Mouse (Mus musculus) heart, embryonic 16.5 days (tissue): ENCODE data around the gene Senp3. TPM values are rescaled to one million over a fixed set of nuclear protein-coding genes. Genes with fewer than 3 reads are reported as not detected.
"Not testable (repeated sequence)": the region's sequence is repeated elsewhere in the genome, so short reads cannot be mapped to it uniquely, and the experiment has no call there.

ENCODE experiments used
- ATAC-seq: fragments of 200-750 bp; cut with Nextera tagmentation; replicated peaks from 2 replicates; pipeline ENCODE4 v1.8.0; 2017; ENCODE audit warnings: moderate number of reproducible peaks; ENCODE audit not compliant: insufficient read depth, low FRiP score; ENCODE audit errors: extremely low read depth
- H3K27ac ChIP-seq: fragments of 300-500 bp; sonication (generic); 2 replicates; pipeline ENCODE4 v1.5.1; 2014; ENCODE audit warnings: mild to moderate bottlenecking, low read length, control low read depth, moderate library complexity
- H3K27me3 ChIP-seq: fragments of 300-500 bp; sonication (generic); 2 replicates; pipeline ENCODE4 v1.6.1; 2014; ENCODE audit warnings: low read length, mixed read lengths; ENCODE audit not compliant: control insufficient read depth, insufficient read depth
- H3K36me3 ChIP-seq: fragments of 300-500 bp; sonication (generic); 2 replicates; pipeline ENCODE4 v1.6.1; 2014; ENCODE audit not compliant: control insufficient read depth, insufficient read depth
- H3K4me1 ChIP-seq: fragments of 300-500 bp; sonication (generic); 2 replicates; pipeline ENCODE4 v1.6.1; 2014; ENCODE audit warnings: low read length, mixed read lengths; ENCODE audit not compliant: control insufficient read depth, insufficient read depth
- H3K4me2 ChIP-seq: fragments of 300-500 bp; sonication (generic); 2 replicates; pipeline ENCODE4 v1.6.1; 2014; ENCODE audit warnings: low read depth, mild to moderate bottlenecking, control low read depth, low read length
- H3K4me3 ChIP-seq: fragments of 300-500 bp; sonication (generic); 2 replicates; pipeline ENCODE4 v1.5.1; 2014; ENCODE audit warnings: mild to moderate bottlenecking, control low read depth, low read length
- H3K9ac ChIP-seq: fragments of 300-500 bp; sonication (generic); 2 replicates; pipeline ENCODE4 v1.6.1; 2014; ENCODE audit warnings: low read length, control low read depth
- H3K9me3 ChIP-seq: fragments of 300-500 bp; sonication (generic); replicated peaks from 2 replicates; pipeline ENCODE4 v1.6.1; 2016; ENCODE audit warnings: low read length; ENCODE audit not compliant: control insufficient read depth
- WGBS: fragments of 180-500 bp; shearing (Covaris S2); extraction: QIAGEN DNeasy Blood & Tissue Kit; methylation state at CpG from one replicate; pipeline ENCODE4 v1.1.7; 2014; 5-methylcytosine and 5-hydroxymethylcytosine counted together
- polyA plus RNA-seq: library from polyadenylated mRNA; unstranded; fragments of >200 nt; fragmentation: Nextera tagmentation; extraction: Ambion mirVana; gene quantifications from 2 replicates; pipeline ENCODE4 v1.2.1, GENCODE M21; 2015

Gene Senp3
- polyA plus RNA-seq, 1 experiment from 2014 or later = 55.8 TPM

DNA sequence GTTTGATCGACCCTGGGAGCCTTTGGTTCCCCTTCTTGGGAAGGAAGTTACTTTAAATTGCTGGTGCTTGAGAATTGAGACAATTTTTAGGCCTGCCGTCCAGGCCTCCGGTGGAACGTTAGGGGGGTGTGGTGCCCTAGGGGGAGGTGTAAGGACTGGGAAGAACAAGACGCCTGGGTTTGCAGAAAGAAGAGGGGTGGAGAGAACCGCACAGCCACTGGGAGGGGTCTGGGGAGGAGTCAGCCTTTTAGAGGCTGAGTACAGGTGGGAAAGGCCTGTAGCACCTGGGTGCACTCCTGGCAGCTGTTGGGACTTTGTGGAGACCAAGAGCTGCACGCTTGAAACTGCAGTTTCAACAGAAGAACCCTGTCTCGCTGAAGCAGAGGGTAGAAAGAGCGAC is 27.1 kb downstream of the Senp3 start:
- H3K36me3 ChIP-seq = peaks cover 57% of the 10 kb centered on the region
- no peak for ATAC-seq

DNA sequence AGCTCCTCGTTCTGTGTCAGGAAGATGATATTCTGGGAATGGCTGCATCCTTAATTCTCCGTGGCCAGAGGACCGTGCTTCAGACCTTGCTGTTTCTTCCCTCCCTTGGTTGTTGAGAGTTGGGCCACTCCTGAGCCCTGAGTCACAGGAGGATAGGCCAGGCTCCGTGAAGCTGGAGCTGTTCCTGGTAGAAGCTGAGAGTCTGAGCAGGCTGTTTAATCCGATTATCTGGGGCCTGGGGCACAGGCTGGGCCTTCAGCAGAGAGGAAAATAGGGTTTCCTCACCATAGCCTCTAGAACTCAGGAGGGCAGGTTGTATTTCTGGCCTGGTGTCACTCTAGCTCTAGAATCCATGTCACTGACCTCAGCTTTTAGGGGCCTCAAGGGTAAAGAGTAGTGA is 28.5 kb downstream of the Senp3 start:
- no peak overlapping the region for H3K27ac ChIP-seq
- H3K9me3 ChIP-seq = no peaks in the 10 kb centered on the region
- H3K36me3 ChIP-seq = peaks cover 61% of the 10 kb centered on the region
- H3K4me1 ChIP-seq = peaks cover 6% of the 10 kb centered on the region; the same call in 1 of the 2 replicates
- WGBS = 48% methylated on average over 5 of the region's 5 CpGs
- no peak overlapping the region for H3K4me2 ChIP-seq
- no peak for ATAC-seq
- no peak overlapping the region for H3K4me3 ChIP-seq
- H3K27me3 ChIP-seq = no peaks in the 10 kb centered on the region
- H3K9ac ChIP-seq = no peak overlapping the region

More for the DNA sequence above, 27.1 kb downstream of the Senp3 start:
- WGBS = 43% methylated on average over 9 of the region's 9 CpGs
- H3K4me1 ChIP-seq = peaks cover 6% of the 10 kb centered on the region; the same call in 1 of the 2 replicates
- no peaks in the 10 kb centered on the region for H3K9me3 ChIP-seq
- no peak overlapping the region for H3K4me3 ChIP-seq
- no peak overlapping the region; the same call in 1 of the 2 replicates for H3K9ac ChIP-seq
- no peak overlapping the region for H3K4me2 ChIP-seq
- H3K27ac ChIP-seq = 0 out of 2 replicates have a peak overlapping the region, but pooled peaks have one; percentile 27
- H3K27me3 ChIP-seq = no peaks in the 10 kb centered on the region

- H3K9ac ChIP-seq = no peak overlapping the region
- ATAC-seq = no peak
- peaks cover 73% of the 10 kb centered on the region for H3K36me3 ChIP-seq
- H3K4me1 ChIP-seq = no peaks in the 10 kb centered on the region
- H3K27me3 ChIP-seq = no peaks in the 10 kb centered on the region
- H3K27ac ChIP-seq = no peak overlapping the region
- H3K4me3 ChIP-seq = no peak overlapping the region
- no peak overlapping the region for H3K4me2 ChIP-seq
- 83% methylated on average over 5 of the region's 5 CpGs for WGBS
- no peaks in the 10 kb centered on the region for H3K9me3 ChIP-seq
Observed at GRCm38 (mm10) chr11:69645860-69646259, 36.0 kb downstream of the Senp3 start.

DNA sequence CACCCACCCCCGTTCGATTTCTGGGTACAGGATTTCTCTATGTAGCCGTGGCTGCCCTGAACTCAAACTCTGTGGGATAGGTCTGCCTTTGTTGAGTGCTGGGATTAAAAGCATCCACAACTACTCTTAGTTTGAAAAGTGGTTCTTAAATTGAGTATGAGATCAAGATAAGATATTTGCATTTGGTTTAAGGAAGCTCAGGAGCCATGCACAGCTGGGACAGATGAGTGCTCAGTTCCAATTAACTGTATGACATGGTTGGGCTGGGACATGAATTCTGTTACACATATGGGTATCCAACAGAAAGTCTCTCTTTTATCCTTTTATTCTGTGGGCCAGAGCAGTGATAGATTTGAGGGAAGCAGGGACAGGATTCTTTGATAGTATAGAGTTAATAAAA is 46.4 kb downstream of the Senp3 start:
- no peak overlapping the region for H3K4me3 ChIP-seq
- no peak for ATAC-seq
- H3K4me1 ChIP-seq = peaks cover 22% of the 10 kb centered on the region
- H3K36me3 ChIP-seq = peaks cover 7% of the 10 kb centered on the region
- H3K4me2 ChIP-seq = no peak overlapping the region
- H3K9me3 ChIP-seq = no peaks in the 10 kb centered on the region
- H3K9ac ChIP-seq = no peak overlapping the region
- no peaks in the 10 kb centered on the region for H3K27me3 ChIP-seq
- WGBS = 75% methylated on average over 3 of the region's 3 CpGs
- H3K27ac ChIP-seq = no peak overlapping the region

DNA sequence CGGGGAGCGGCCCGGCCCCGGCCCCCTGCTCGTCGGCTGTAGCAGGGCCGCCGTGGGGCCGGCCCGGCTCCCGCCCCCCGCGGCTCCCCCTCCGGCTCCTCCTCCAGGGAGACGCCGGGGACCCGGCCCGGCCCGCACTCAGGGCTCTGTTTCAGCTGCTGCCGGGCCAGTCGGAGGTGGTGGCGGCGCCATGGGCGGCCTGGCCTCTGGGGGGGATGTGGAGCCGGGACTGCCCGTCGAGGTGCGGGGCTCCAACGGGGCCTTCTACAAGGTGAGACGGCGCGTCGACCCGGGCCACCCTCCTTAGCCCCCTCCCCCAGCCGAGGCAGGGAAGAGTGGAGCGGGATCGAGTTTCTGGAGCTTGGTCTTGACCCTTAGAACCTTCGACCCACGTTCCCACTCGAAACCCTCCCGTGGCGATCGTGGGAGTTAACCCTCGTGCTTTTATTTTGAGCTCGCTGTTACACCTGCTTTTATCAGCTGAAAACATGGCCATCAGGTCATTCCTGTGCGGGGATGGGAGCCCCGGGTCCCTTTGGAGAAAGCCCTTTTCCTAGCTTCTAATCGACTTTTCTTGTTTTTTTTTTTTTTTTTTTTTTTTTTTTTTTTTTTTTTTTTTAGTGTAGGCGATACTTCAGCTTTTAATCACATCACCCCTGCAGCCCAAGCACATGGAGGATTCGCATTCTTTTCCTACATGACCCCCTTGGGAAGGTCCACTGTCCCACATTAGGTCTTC is 48.6 kb downstream of the Senp3 start:
- no peaks in the 10 kb centered on the region for H3K27me3 ChIP-seq
- peak overlapping the region; percentile 85 for H3K4me2 ChIP-seq
- H3K4me1 ChIP-seq = peaks cover 22% of the 10 kb centered on the region
- ATAC-seq = peak; percentile 53
- under 1% methylated on average over 31 of the region's 50 CpGs for WGBS
- no peaks in the 10 kb centered on the region for H3K9me3 ChIP-seq
- peak overlapping the region; percentile 95 for H3K4me3 ChIP-seq
- H3K9ac ChIP-seq = peak overlapping the region; percentile 97
- H3K36me3 ChIP-seq = peaks cover 3% of the 10 kb centered on the region; the same call in 1 of the 2 replicates
- H3K27ac ChIP-seq = peak overlapping the region; percentile 96

- Histone ChIP-seq H3K4me2 (peak within 1 kb of the TSS; percentile 85), H3K9me3 (no peaks in the 10 kb centered on the region), H3K9ac (peak within 1 kb of the TSS; percentile 97), H3K36me3 (peaks cover 3% of the 10 kb centered on the region; the same call in 1 of the 2 replicates), H3K4me3 (peak within 1 kb of the TSS; percentile 95), H3K27ac (peak within 1 kb of the TSS; percentile 96), H3K4me1 (peaks cover 22% of the 10 kb centered on the region), H3K27me3 (no peaks in the 10 kb centered on the region)
- 0% methylated on average over 49 of the region's 56 CpGs for WGBS
- ATAC-seq = peak; percentile 98
Observed at GRCm38 (mm10) chr11:69632284-69633089, 49.4 kb downstream of the Senp3 start, which contains the start of gene Fxr2. Gene Fxr2 (plus strand): TSS chr11:69632990.

DNA sequence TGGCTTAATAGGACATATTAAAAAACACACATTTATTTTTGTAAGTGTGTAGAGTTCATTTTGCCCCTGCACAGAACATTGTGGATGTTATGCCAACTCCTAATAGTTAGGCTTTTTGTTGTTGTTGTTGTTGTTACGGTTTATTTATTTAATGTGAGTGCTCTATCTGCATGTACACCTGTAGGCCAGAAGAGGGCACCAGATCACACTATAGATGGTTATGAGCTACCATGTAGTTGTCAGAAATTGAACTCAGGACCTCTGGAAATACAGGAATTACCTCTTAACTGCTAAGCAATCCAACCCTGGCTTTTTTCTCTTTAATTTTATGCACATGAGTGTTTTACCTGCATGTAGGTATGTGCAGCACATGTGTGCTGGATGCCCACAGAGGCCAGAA is 52.1 kb downstream of the Senp3 start:
- no peak overlapping the region for H3K4me3 ChIP-seq
- H3K9ac ChIP-seq = no peak overlapping the region
- H3K27me3 ChIP-seq = no peaks in the 10 kb centered on the region
- peaks cover 13% of the 10 kb centered on the region for H3K4me1 ChIP-seq
- no peak overlapping the region for H3K27ac ChIP-seq
- 58% methylated on average over 1 of the region's 1 CpGs for WGBS
- no peak overlapping the region for H3K4me2 ChIP-seq
- no peak for ATAC-seq
- no peaks in the 10 kb centered on the region for H3K9me3 ChIP-seq
- H3K36me3 ChIP-seq = no peaks in the 10 kb centered on the region

GRCm38 (mm10) chr11:69628286-69628685 is 53.6 kb downstream of the Senp3 start:
- no peak overlapping the region for H3K27ac ChIP-seq
- no peak overlapping the region for H3K4me3 ChIP-seq
- ATAC-seq = no peak
- no peaks in the 10 kb centered on the region for H3K27me3 ChIP-seq
- H3K4me1 ChIP-seq = peaks cover 3% of the 10 kb centered on the region; the same call in 1 of the 2 replicates
- no peaks in the 10 kb centered on the region for H3K36me3 ChIP-seq
- WGBS = 36% methylated on average over 6 of the region's 6 CpGs
- no peak overlapping the region for H3K4me2 ChIP-seq
- H3K9me3 ChIP-seq = no peaks in the 10 kb centered on the region
- no peak overlapping the region for H3K9ac ChIP-seq

DNA sequence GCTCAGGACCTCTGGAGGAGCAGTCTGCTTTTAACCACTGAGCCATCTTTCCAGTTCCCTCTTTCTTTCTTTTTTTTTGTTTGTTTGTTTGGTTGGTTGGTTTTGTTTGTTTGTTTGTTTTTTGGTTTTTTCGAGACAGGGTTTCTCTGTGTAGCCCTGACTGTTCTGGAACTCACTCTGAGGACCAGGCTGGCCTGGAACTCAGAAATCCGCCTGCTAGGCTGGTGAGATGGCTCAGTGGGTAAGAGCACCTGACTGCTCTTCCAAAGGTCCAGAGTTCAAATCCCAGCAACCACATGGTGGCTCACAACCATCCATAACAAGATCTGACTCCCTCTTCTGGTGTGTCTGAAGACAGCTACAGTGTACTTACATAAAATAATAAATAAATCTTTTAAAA is 57.5 kb downstream of the Senp3 start:
- not testable (repeated sequence) for H3K27me3 ChIP-seq, H3K4me3 ChIP-seq, H3K36me3 ChIP-seq, H3K4me2 ChIP-seq, H3K27ac ChIP-seq, H3K9ac ChIP-seq, H3K4me1 ChIP-seq, H3K9me3 ChIP-seq, ATAC-seq
- 84% methylated on average over 2 of the region's 2 CpGs for WGBS
